Mouse (Mus musculus) thymus, adult 2 months (tissue): ENCODE results near the gene Slc12a3. TPM values are rescaled to one million over a fixed set of nuclear protein-coding genes. Genes with fewer than 3 reads are reported as not detected.

Experiments used
- DNase-seq: peaks from one replicate; pipeline ENCODE4 v3.0.0; 2021
- H3K27ac ChIP-seq: fragments of 200-500 bp; 2 replicates; pipeline ENCODE4 v1.5.1; 2012; ENCODE audit warnings: low read length, control low read depth; ENCODE audit not compliant: control insufficient read depth, insufficient read depth
- H3K27me3 ChIP-seq: fragments of 200-500 bp; 2 replicates; pipeline ENCODE4 v1.6.1; 2012; ENCODE audit warnings: mild to moderate bottlenecking, low read length, moderate library complexity, mixed read lengths; ENCODE audit not compliant: control insufficient read depth, insufficient read depth
- H3K36me3 ChIP-seq: fragments of 200-500 bp; 2 replicates; pipeline ENCODE4 v1.6.1; 2012; ENCODE audit warnings: mild to moderate bottlenecking, low read length, moderate library complexity; ENCODE audit not compliant: control insufficient read depth, insufficient read depth
- H3K4me1 ChIP-seq: fragments of 200-500 bp; replicated peaks from 2 replicates; pipeline ENCODE4 v1.6.1; 2012; ENCODE audit warnings: low read length; ENCODE audit not compliant: control insufficient read depth, insufficient read depth
- H3K4me3 ChIP-seq: fragments of 200-500 bp; 2 replicates; pipeline ENCODE4 v1.5.1; 2012; ENCODE audit warnings: mild to moderate bottlenecking, low read length, control low read depth, moderate library complexity; ENCODE audit not compliant: control insufficient read depth, insufficient read depth
- CTCF ChIP-seq: fragments of 200-500 bp; IDR thresholded peaks from 2 replicates; pipeline ENCODE4 v1.5.1; 2012; ENCODE audit warnings: mild to moderate bottlenecking, control low read depth, low read length, moderate library complexity, borderline replicate concordance; ENCODE audit not compliant: control insufficient read depth, poor library complexity, insufficient read depth; ENCODE audit errors: extremely low read depth
- POLR2A ChIP-seq: fragments of 200-500 bp; IDR thresholded peaks from 2 replicates; pipeline ENCODE4 v1.6.1; 2012; ENCODE audit warnings: mild to moderate bottlenecking, low read length, control low read depth, moderate library complexity; ENCODE audit not compliant: control insufficient read depth, poor library complexity, insufficient read depth; ENCODE audit errors: extremely low read depth
- WGBS: fragments of 180-500 bp; shearing (Covaris S2); methylation state at CpG from one replicate; pipeline ENCODE4 v1.1.7; 2018; 5-methylcytosine and 5-hydroxymethylcytosine counted together
- polyA plus RNA-seq: library from polyadenylated mRNA; depleted of rRNA; stranded (reverse); fragments of >200 nt; gene quantifications from 2 replicates; pipeline ENCODE4 v1.2.3, GENCODE M21; 2012

Gene Slc12a3
- polyA plus RNA-seq, 1 experiment, result 1.3 TPM

- Histone ChIP-seq H3K36me3 (no peaks in the 10 kb centered on the region), H3K27me3 (no peaks in the 10 kb centered on the region), H3K4me1 (peaks cover 16% of the 10 kb centered on the region), H3K4me3 (no peak overlapping the region), H3K27ac (no peak overlapping the region)
- no peak for DNase-seq
- TF ChIP-seq POLR2A, result no peak
- 88% methylated on average over 4 of the region's 4 CpGs for WGBS
Observed at GRCm38 (mm10) chr8:94377031-94377430, 48.0 kb downstream of the Slc12a3 start.

GRCm38 (mm10) chr8:94377714-94378205, 48.8 kb downstream of the Slc12a3 start:
- H3K27ac ChIP-seq, result no peak overlapping the region; the same call in 1 of the 2 replicates
- no peak for DNase-seq
- H3K36me3 ChIP-seq, result no peaks in the 10 kb centered on the region
- H3K4me3 ChIP-seq, result no peak overlapping the region
- no peaks in the 10 kb centered on the region for H3K27me3 ChIP-seq
- TF ChIP-seq CTCF, result no peak
- no peak for TF ChIP-seq POLR2A
- H3K4me1 ChIP-seq, result peaks cover 12% of the 10 kb centered on the region
- 92% methylated on average over 11 of the region's 11 CpGs for WGBS

- 87% methylated on average over 15 of the region's 15 CpGs for WGBS
- no peaks in the 10 kb centered on the region for H3K36me3 ChIP-seq
- peaks cover 12% of the 10 kb centered on the region for H3K4me1 ChIP-seq
- peak overlapping the region; percentile 55; the same call in 1 of the 2 replicates for H3K27ac ChIP-seq
- no peak overlapping the region for H3K4me3 ChIP-seq
- H3K27me3 ChIP-seq, result no peaks in the 10 kb centered on the region
- TF ChIP-seq POLR2A (no peak), CTCF (peak; percentile 40; the same call in 1 of the 2 replicates)
- DNase-seq, result no peak
Observed at GRCm38 (mm10) chr8:94378763-94379415, 49.9 kb downstream of the Slc12a3 start.

GRCm38 (mm10) chr8:94379686-94380085, 50.7 kb downstream of the Slc12a3 start:
- TF ChIP-seq POLR2A, result no peak
- TF ChIP-seq CTCF, result no peak
- Histone ChIP-seq H3K36me3 (no peaks in the 10 kb centered on the region), H3K4me1 (peaks cover 12% of the 10 kb centered on the region), H3K27me3 (no peaks in the 10 kb centered on the region), H3K4me3 (no peak overlapping the region), H3K27ac (no peak overlapping the region)
- DNase-seq, result no peak
- 96% methylated on average over 9 of the region's 9 CpGs for WGBS

GRCm38 (mm10) chr8:94384166-94384565, 55.2 kb downstream of the Slc12a3 start:
- no peak overlapping the region for H3K4me3 ChIP-seq
- DNase-seq, result no peak
- H3K27ac ChIP-seq, result no peak overlapping the region
- no peaks in the 10 kb centered on the region for H3K27me3 ChIP-seq
- H3K4me1 ChIP-seq, result peaks cover 10% of the 10 kb centered on the region; the same call in 1 of the 2 replicates
- TF ChIP-seq CTCF, result no peak
- TF ChIP-seq POLR2A, result no peak
- WGBS, result 96% methylated on average over 7 of the region's 7 CpGs
- H3K36me3 ChIP-seq, result no peaks in the 10 kb centered on the region

GRCm38 (mm10) chr8:94385506-94386213, 56.7 kb downstream of the Slc12a3 start:
- no peaks in the 10 kb centered on the region for H3K27me3 ChIP-seq
- peak overlapping the region; percentile 91 for H3K4me3 ChIP-seq
- H3K36me3 ChIP-seq, result peaks cover 14% of the 10 kb centered on the region
- no peak for DNase-seq
- no peak for TF ChIP-seq POLR2A
- TF ChIP-seq CTCF, result no peak
- H3K27ac ChIP-seq, result peak overlapping the region; percentile 38; the same call in 1 of the 2 replicates
- WGBS, result 30% methylated on average over 20 of the region's 20 CpGs
- peaks cover 10% of the 10 kb centered on the region; the same call in 1 of the 2 replicates for H3K4me1 ChIP-seq
